Mouse (Mus musculus) telencephalon, adult 2 months (tissue): Measurements from ENCODE around the gene Arrb2.
"Not testable (repeated sequence)": the region's sequence is repeated elsewhere in the genome, so short reads cannot be mapped to it uniquely, and the experiment has no call there.

Source experiments
- DNase-seq: peaks from one replicate; pipeline ENCODE4 v3.0.0-alpha.2; 2011; ENCODE audit warnings: low read depth, low spot score

Arrb2 gene

GRCm38 (mm10) chr11:70444667-70445066 is 12.2 kb downstream of the Arrb2 start:
- no peak for DNase-seq

- no peak for DNase-seq
Observed at GRCm38 (mm10) chr11:70446756-70447155, 14.3 kb downstream of the Arrb2 start.

- no peak for DNase-seq
Observed at GRCm38 (mm10) chr11:70447373-70447772, 14.9 kb downstream of the Arrb2 start.

- DNase-seq, result no peak
Observed at GRCm38 (mm10) chr11:70450926-70451325, 18.5 kb downstream of the Arrb2 start.

- peak; percentile 94 for DNase-seq
Observed at GRCm38 (mm10) chr11:70451797-70452498, 19.5 kb downstream of the Arrb2 start, which contains the start of gene Med11. Med11 (plus strand) TSS chr11:70451919.

GRCm38 (mm10) chr11:70453261-70454044 is 21.0 kb downstream of the Arrb2 start:
- no peak for DNase-seq

GRCm38 (mm10) chr11:70458688-70459600 is 26.5 kb downstream of the Arrb2 start, which contains the start of gene Zmynd15:
Zmynd15 (plus strand) TSS chr11:70459433.
- no peak for DNase-seq

- DNase-seq, result no peak
Observed at GRCm38 (mm10) chr11:70459601-70460101, 27.2 kb downstream of the Arrb2 start, which contains the start of gene Cxcl16. Cxcl16 (minus strand) TSS chr11:70459984.

GRCm38 (mm10) chr11:70463970-70464369 is 31.5 kb downstream of the Arrb2 start:
- no peak for DNase-seq

GRCm38 (mm10) chr11:70465211-70465610 is 32.8 kb downstream of the Arrb2 start:
- DNase-seq, result no peak

GRCm38 (mm10) chr11:70465824-70466223 is 33.4 kb downstream of the Arrb2 start:
- DNase-seq, result no peak

GRCm38 (mm10) chr11:70467902-70468619 is 35.6 kb downstream of the Arrb2 start:
- no peak for DNase-seq

GRCm38 (mm10) chr11:70469764-70470163 is 37.3 kb downstream of the Arrb2 start:
- no peak for DNase-seq

GRCm38 (mm10) chr11:70472716-70473115 is 40.3 kb downstream of the Arrb2 start:
- DNase-seq, result no peak

- not testable (repeated sequence) for DNase-seq
Observed at GRCm38 (mm10) chr11:70473291-70473690, 40.9 kb downstream of the Arrb2 start.

GRCm38 (mm10) chr11:70474872-70475534 is 42.6 kb downstream of the Arrb2 start:
- DNase-seq, result no peak

- DNase-seq, result no peak
Observed at GRCm38 (mm10) chr11:70485498-70485897, 53.1 kb downstream of the Arrb2 start.

GRCm38 (mm10) chr11:70487816-70488215 is 55.4 kb downstream of the Arrb2 start:
- DNase-seq, result no peak

GRCm38 (mm10) chr11:70489138-70489537 is 56.7 kb downstream of the Arrb2 start:
- peak; percentile 17 for DNase-seq

GRCm38 (mm10) chr11:70489684-70490083 is 57.2 kb downstream of the Arrb2 start:
- DNase-seq, result peak; percentile 33
